Mouse (Mus musculus): ENCODE data around the gene Tbk1. TPM values are rescaled to one million over a fixed set of nuclear protein-coding genes. Genes with fewer than 3 reads are reported as not detected.

The Tbk1 gene
- total and polyA plus RNA-seq, 3 experiments = 29.5 to 46.0 (median 44.0) TPM

DNA sequence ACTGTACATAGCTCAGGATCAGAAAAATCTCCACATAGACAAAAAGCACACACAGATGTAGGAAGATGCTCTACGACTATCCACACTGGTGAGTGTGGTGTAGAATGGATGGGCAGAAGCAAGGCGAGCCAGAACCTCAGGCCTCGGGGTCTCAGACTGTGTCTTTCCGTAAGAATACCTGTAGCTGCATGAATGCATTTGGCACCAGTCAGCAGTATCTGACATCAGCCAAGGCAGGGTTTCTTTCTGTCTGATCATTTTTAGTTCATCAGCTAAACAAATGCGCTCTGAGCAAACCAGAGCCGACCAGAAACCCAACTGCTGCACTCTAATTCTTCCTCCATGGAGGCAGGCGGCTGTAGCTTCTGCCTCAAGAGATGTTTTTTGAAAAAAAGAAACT is 18.1 kb downstream of the Tbk1 start:
- no peak overlapping the region for H3K9ac ChIP-seq (ENCODE audit: insufficient read depth, low read depth)
- H3K4me3 ChIP-seq (replicated peaks in 1 of 3; ENCODE audit: low read depth in 2 of 3, low read length in 2 of 3, poor library complexity in 1 of 3) = no peak overlapping the region
- no peaks in the 10 kb centered on the region for H3K27me3 ChIP-seq (replicated peaks)
- H3K79me2 ChIP-seq (replicated peaks; ENCODE audit: control insufficient read depth, extremely low read depth, insufficient read depth, poor library complexity, severe bottlenecking) = 0 out of 2 replicates have a peak, but pooled peaks cover 2% of the 10 kb centered on the region
- no peak overlapping the region for H3K4me2 ChIP-seq (ENCODE audit: insufficient read depth, low read depth, poor library complexity, severe bottlenecking)
- dilution Hi-C loops (cut with MboI; ENCODE audit: extremely low pct_ligation_motif_present, extremely low pct_unique_long_range_greater_than_20kb, low sequenced_read_pairs) (no loop called here), in situ Hi-C loops (cut with MboI; ENCODE audit: low pct_ligation_motif_present, low pct_unique_long_range_greater_than_20kb, low sequenced_read_pairs) (no loop called here)
- H3K9me3 ChIP-seq (replicated peaks; ENCODE audit: low read length) = no peaks in the 10 kb centered on the region
- TF ChIP-seq ZC3H11A (IDR thresholded peaks at IDR 0.05; ENCODE audit: low read depth, low read length) (no peak), ZNF384 (IDR thresholded peaks at IDR 0.05; ENCODE audit: low read depth, low read length) (no peak), ZMIZ1 (IDR thresholded peaks at IDR 0.05; ENCODE audit: low read depth, low read length) (no peak), JUN (IDR thresholded peaks at IDR 0.05; ENCODE audit: insufficient read depth, low read depth, low read length) (no peak), NELFE (IDR thresholded peaks at IDR 0.05; ENCODE audit: low read depth, low read length) (no peak), MAZ (IDR thresholded peaks at IDR 0.05; ENCODE audit: low read depth, low read length) (no peak), KAT2A (IDR thresholded peaks at IDR 0.05; ENCODE audit: insufficient replicate concordance, low read length) (no peak), JUND (conservative IDR thresholded peaks at IDR 0.05; ENCODE audit: low read depth, low read length) (no peak), BHLHE40 (IDR thresholded peaks at IDR 0.05; ENCODE audit: low read depth, low read length) (no peak), RAD21 (IDR thresholded peaks at IDR 0.05; ENCODE audit: low read depth, low read length) (no peak), RCOR1 (conservative IDR thresholded peaks at IDR 0.05; ENCODE audit: low read depth, low read length) (no peak), TBP (conservative IDR thresholded peaks at IDR 0.05; ENCODE audit: low read depth, low read length) (no peak), GABPA (IDR thresholded peaks at IDR 0.05; ENCODE audit: insufficient replicate concordance, low read depth, low read length) (no peak), MXI1 (IDR thresholded peaks at IDR 0.05; ENCODE audit: low read depth, low read length) (no peak), NRF1 (IDR thresholded peaks at IDR 0.05; ENCODE audit: low read depth, low read length) (no peak), MAFK (IDR thresholded peaks at IDR 0.05; ENCODE audit: insufficient replicate concordance, low read length) (no peak), CTCF (conservative IDR thresholded peaks at IDR 0.05 in 1 of 2, IDR thresholded peaks at IDR 0.05 in 1 of 2; ENCODE audit: low read depth in 2 of 2, low read length in 2 of 2) (no peak), PAX5 (IDR thresholded peaks at IDR 0.05; ENCODE audit: low read length) (no peak), MAX (IDR thresholded peaks at IDR 0.05; ENCODE audit: low read length) (no peak), MEF2A (IDR thresholded peaks at IDR 0.05; ENCODE audit: borderline replicate concordance, low read depth, low read length) (no peak)
- no peaks in the 10 kb centered on the region for H3K4me1 ChIP-seq (ENCODE audit: control insufficient read depth in 1 of 2, insufficient read depth in 2 of 2)
- H3K27ac ChIP-seq (ENCODE audit: insufficient read depth, low read depth) = no peak overlapping the region
- DNase-seq (ENCODE audit: extremely low read depth) = no peak
- peaks cover 60 to 70% of the 10 kb centered on the region in 2 experiments for H3K36me3 ChIP-seq (replicated peaks in 1 of 2; ENCODE audit: control insufficient read depth in 1 of 2, insufficient read depth in 1 of 2, low read length in 1 of 2)

DNA sequence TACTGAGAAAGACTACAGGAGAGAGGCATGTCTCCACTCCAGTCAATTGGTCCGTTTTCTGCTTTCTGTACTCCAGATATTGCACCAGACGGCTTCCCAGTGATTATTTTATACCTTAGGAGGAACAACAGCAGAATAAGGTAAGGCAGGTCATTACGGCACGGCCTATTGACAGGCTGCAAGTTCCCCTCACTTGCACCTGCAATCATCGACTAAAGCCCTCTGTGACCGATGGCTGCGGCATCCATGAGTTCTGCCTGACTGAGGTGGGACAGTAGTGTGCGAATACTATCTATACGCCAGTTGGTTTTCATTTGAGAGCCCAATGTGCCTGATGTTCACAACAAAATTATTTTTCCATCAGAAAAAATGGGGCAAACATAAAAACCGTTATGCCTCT is 18.6 kb downstream of the Tbk1 start:
- no peaks in the 10 kb centered on the region for H3K9me3 ChIP-seq (replicated peaks; ENCODE audit: low read length)
- peaks cover 62 to 75% of the 10 kb centered on the region in 2 experiments for H3K36me3 ChIP-seq (replicated peaks in 1 of 2; ENCODE audit: control insufficient read depth in 1 of 2, insufficient read depth in 1 of 2, low read length in 1 of 2)
- no peak for DNase-seq (ENCODE audit: extremely low read depth)
- no peaks in the 10 kb centered on the region for H3K4me1 ChIP-seq (ENCODE audit: control insufficient read depth in 1 of 2, insufficient read depth in 2 of 2)
- no peak overlapping the region for H3K27ac ChIP-seq (ENCODE audit: insufficient read depth, low read depth)
- 0 out of 2 replicates have a peak, but pooled peaks cover 2% of the 10 kb centered on the region for H3K79me2 ChIP-seq (replicated peaks; ENCODE audit: control insufficient read depth, extremely low read depth, insufficient read depth, poor library complexity, severe bottlenecking)
- in situ Hi-C loops (cut with MboI; ENCODE audit: low pct_ligation_motif_present, low pct_unique_long_range_greater_than_20kb, low sequenced_read_pairs) = no loop called here
- no peak overlapping the region for H3K4me2 ChIP-seq (ENCODE audit: insufficient read depth, low read depth, poor library complexity, severe bottlenecking)
- TF ChIP-seq POLR2A (IDR thresholded peaks at IDR 0.05; ENCODE audit: low read depth, low read length) (no peak), CTCF (conservative IDR thresholded peaks at IDR 0.05 in 1 of 2, IDR thresholded peaks at IDR 0.05 in 1 of 2; ENCODE audit: low read depth in 2 of 2, low read length in 2 of 2) (no peak), JUND (conservative IDR thresholded peaks at IDR 0.05; ENCODE audit: low read depth, low read length) (no peak), NRF1 (IDR thresholded peaks at IDR 0.05; ENCODE audit: low read depth, low read length) (no peak), SMC3 (IDR thresholded peaks at IDR 0.05; ENCODE audit: low read depth, low read length) (no peak), ELF1 (IDR thresholded peaks at IDR 0.05; ENCODE audit: low read depth, low read length) (no peak), PAX5 (IDR thresholded peaks at IDR 0.05; ENCODE audit: low read length) (no peak), ZC3H11A (IDR thresholded peaks at IDR 0.05; ENCODE audit: low read depth, low read length) (no peak), USF1 (IDR thresholded peaks at IDR 0.05; ENCODE audit: low read depth, low read length) (no peak), MAFK (IDR thresholded peaks at IDR 0.05; ENCODE audit: insufficient replicate concordance, low read length) (no peak)
- no peak overlapping the region for H3K9ac ChIP-seq (ENCODE audit: insufficient read depth, low read depth)
- H3K27me3 ChIP-seq (replicated peaks) = no peaks in the 10 kb centered on the region
- no peak overlapping the region for H3K4me3 ChIP-seq (replicated peaks in 1 of 3; ENCODE audit: low read depth in 2 of 3, low read length in 2 of 3, poor library complexity in 1 of 3)
- dilution Hi-C loops (cut with MboI; ENCODE audit: extremely low pct_ligation_motif_present, extremely low pct_unique_long_range_greater_than_20kb, low sequenced_read_pairs) = no loop called here

Measured in CH12.LX (cell line).